In the genomic region with DNA sequence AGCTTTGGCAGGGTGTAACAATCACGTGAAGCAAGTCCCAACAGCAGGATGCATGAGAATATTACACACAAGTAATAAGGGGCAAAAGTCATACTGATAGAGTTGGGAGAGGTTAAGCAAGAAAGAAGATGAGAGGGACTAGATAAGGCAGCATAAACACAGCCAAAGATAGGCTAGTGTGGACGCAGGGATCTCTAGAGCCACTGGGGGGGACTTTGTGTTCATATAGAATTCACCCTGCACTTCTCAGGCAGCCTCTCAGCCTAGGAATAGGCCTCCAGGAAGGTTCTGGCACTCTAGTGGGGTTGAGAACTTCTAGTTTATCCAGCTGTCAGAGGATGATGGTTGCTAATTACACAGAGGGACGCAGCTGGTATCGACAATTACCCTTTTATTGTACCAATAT, we compare ENCODE assay signal across 26 mouse cellular contexts.
DNase-seq lines count a peak whose midpoint lies in the region; ATAC-seq and TF ChIP-seq lines count a peak whose summit lies in the region.
"Had no signal": no experiment of that assay in that cellular context is flagged by ENCODE, and none has a peak within 500 bp of the region (broad histone marks: within the 10 kb centered on the region; RNA-seq: fewer than 3 reads in every experiment).

No protein-coding gene starts in this region.

- H3K27me3 ChIP-seq in liver, adult 2 months (ENCODE audit: control insufficient read depth, insufficient read depth, low read length), result no peaks in the 10 kb centered on the region
- H3K27me3 ChIP-seq in liver, postnatal 0 days (ENCODE audit: insufficient read depth, low read length), result no peaks in the 10 kb centered on the region
- no peaks in the 10 kb centered on the region for H3K27me3 ChIP-seq in embryonic facial prominence, embryonic 14.5 days (replicated peaks; ENCODE audit: control insufficient read depth, insufficient read depth, low read length)
- H3K27me3 ChIP-seq in intestine, embryonic 16.5 days (replicated peaks; ENCODE audit: control insufficient read depth, insufficient read depth, low read length), result no peaks in the 10 kb centered on the region
- H3K27me3 ChIP-seq in stomach, embryonic 16.5 days (ENCODE audit: control insufficient read depth, insufficient read depth, low read length), result no peaks in the 10 kb centered on the region
- H3K27me3 ChIP-seq in hindbrain, postnatal 0 days (ENCODE audit: insufficient read depth, low read length), result no peaks in the 10 kb centered on the region
- H3K27me3 ChIP-seq in kidney, embryonic 15.5 days, result no peaks in the 10 kb centered on the region
- H3K27me3 ChIP-seq: CH12.LX; heart, embryonic 15.5 days; hindbrain, embryonic 13.5 days; limb, embryonic 15.5 days; liver, embryonic 15.5 days; Patski had no signal

- peak overlapping the region; percentile 95 for H3K27ac ChIP-seq in liver, adult 2 months (replicated peaks; ENCODE audit: insufficient read depth, low read depth, low read length)
- no peak overlapping the region for H3K27ac ChIP-seq in liver, postnatal 0 days (ENCODE audit: low read depth)
- H3K27ac ChIP-seq in embryonic facial prominence, embryonic 14.5 days (replicated peaks; ENCODE audit: low read depth, low read length), result peak overlapping the region; percentile 48
- peak overlapping the region; percentile 91 for H3K27ac ChIP-seq in intestine, embryonic 16.5 days (ENCODE audit: low read length)
- peak overlapping the region; percentile 47 for H3K27ac ChIP-seq in stomach, embryonic 16.5 days (ENCODE audit: low read length)
- no peak overlapping the region for H3K27ac ChIP-seq in hindbrain, postnatal 0 days
- no peak overlapping the region for H3K27ac ChIP-seq in kidney, embryonic 15.5 days
- H3K27ac ChIP-seq: forebrain, embryonic 10.5 days; heart, adult 2 months; heart, embryonic 15.5 days; hindbrain, embryonic 13.5 days; limb, embryonic 15.5 days; liver, embryonic 15.5 days had no signal

- peak overlapping the region; percentile 18; the same call in 1 of the 2 replicates for H3K9ac ChIP-seq in liver, adult 2 months (ENCODE audit: low read depth, low read length)
- no peak overlapping the region for H3K9ac ChIP-seq in liver, postnatal 0 days (replicated peaks)
- no peak overlapping the region for H3K9ac ChIP-seq in embryonic facial prominence, embryonic 14.5 days (ENCODE audit: low read depth, low read length)
- H3K9ac ChIP-seq in intestine, embryonic 16.5 days (ENCODE audit: low read depth, low read length), result no peak overlapping the region
- H3K9ac ChIP-seq in stomach, embryonic 16.5 days (ENCODE audit: low read length), result no peak overlapping the region
- no peak overlapping the region for H3K9ac ChIP-seq in hindbrain, postnatal 0 days (replicated peaks; ENCODE audit: low read length)
- H3K9ac ChIP-seq in kidney, embryonic 15.5 days, result no peak overlapping the region
- H3K9ac ChIP-seq: heart, embryonic 15.5 days; hindbrain, embryonic 13.5 days; limb, embryonic 15.5 days; liver, embryonic 15.5 days had no signal

- no peak for TF ChIP-seq POLR2A in liver, adult 2 months (IDR thresholded peaks at IDR 0.05; ENCODE audit: extremely low read depth, insufficient read depth, low read length)

- no peak for TF ChIP-seq CTCF in liver, adult 2 months (IDR thresholded peaks at IDR 0.05; ENCODE audit: low read depth, low read length)
- TF ChIP-seq CTCF in liver, postnatal 0 days (IDR thresholded peaks at IDR 0.05; ENCODE audit: low read depth), result no peak
- no peak for TF ChIP-seq CTCF in hindbrain, postnatal 0 days (IDR thresholded peaks at IDR 0.05; ENCODE audit: low read depth)

- H3K4me1 ChIP-seq in liver, adult 2 months (ENCODE audit: control insufficient read depth, insufficient read depth, low read length), result peaks cover 23% of the 10 kb centered on the region
- H3K4me1 ChIP-seq in liver, postnatal 0 days (ENCODE audit: insufficient read depth), result peaks cover 6% of the 10 kb centered on the region; the same call in 1 of the 2 replicates
- peaks cover 39% of the 10 kb centered on the region for H3K4me1 ChIP-seq in embryonic facial prominence, embryonic 14.5 days (ENCODE audit: control insufficient read depth, insufficient read depth, low read length)
- peaks cover 32% of the 10 kb centered on the region for H3K4me1 ChIP-seq in intestine, embryonic 16.5 days (ENCODE audit: control insufficient read depth, insufficient read depth, low read length)
- H3K4me1 ChIP-seq in stomach, embryonic 16.5 days (ENCODE audit: control insufficient read depth, insufficient read depth, low read length), result peaks cover 26% of the 10 kb centered on the region
- H3K4me1 ChIP-seq in hindbrain, postnatal 0 days (ENCODE audit: insufficient read depth, low read length), result no peaks in the 10 kb centered on the region
- peaks cover 30% of the 10 kb centered on the region for H3K4me1 ChIP-seq in kidney, embryonic 15.5 days
- H3K4me1 ChIP-seq: hindbrain, embryonic 13.5 days had no signal

- no peak for ATAC-seq in liver, postnatal 0 days
- no peak for ATAC-seq in embryonic facial prominence, embryonic 14.5 days (ENCODE audit: low read depth)
- peak; percentile 79 for ATAC-seq in intestine, embryonic 16.5 days
- ATAC-seq in stomach, embryonic 16.5 days (ENCODE audit: insufficient read depth, low FRiP score), result peak; percentile 31; the same call in 1 of the 2 replicates
- ATAC-seq in hindbrain, postnatal 0 days, result no peak
- ATAC-seq in kidney, embryonic 15.5 days (replicated peaks; ENCODE audit: low FRiP score), result no peak
- ATAC-seq: inflammation-experienced regulatory T-cells, adult 6 months; midbrain, embryonic 16.5 days; Patski had no signal

- TF ChIP-seq EP300 in liver, postnatal 0 days (IDR thresholded peaks at IDR 0.05; ENCODE audit: low read depth), result no peak

- 10% methylated on average over 4 of the region's 4 CpGs for WGBS in liver, adult 2 months
- 48% methylated on average over 4 of the region's 4 CpGs for WGBS in liver, postnatal 0 days (ENCODE audit: insufficient replicate concordance)
- WGBS in embryonic facial prominence, embryonic 14.5 days, result 58% methylated on average over 4 of the region's 4 CpGs
- 23% methylated on average over 4 of the region's 4 CpGs for WGBS in intestine, embryonic 16.5 days
- WGBS in stomach, embryonic 16.5 days, result 29% methylated on average over 4 of the region's 4 CpGs
- WGBS in hindbrain, postnatal 0 days, result 73% methylated on average over 4 of the region's 4 CpGs
- WGBS in kidney, embryonic 15.5 days, result 54% methylated on average over 4 of the region's 4 CpGs

- no peak overlapping the region for H3K4me3 ChIP-seq in liver, adult 2 months (ENCODE audit: insufficient read depth, low read depth, low read length)
- no peak overlapping the region for H3K4me3 ChIP-seq in liver, postnatal 0 days (ENCODE audit: low read depth, low read length)
- H3K4me3 ChIP-seq in embryonic facial prominence, embryonic 14.5 days (ENCODE audit: low read depth, low read length), result no peak overlapping the region
- no peak overlapping the region for H3K4me3 ChIP-seq in intestine, embryonic 16.5 days (ENCODE audit: low read length)
- no peak overlapping the region for H3K4me3 ChIP-seq in stomach, embryonic 16.5 days (replicated peaks; ENCODE audit: low read length)
- H3K4me3 ChIP-seq in hindbrain, postnatal 0 days (ENCODE audit: low read length), result no peak overlapping the region
- H3K4me3 ChIP-seq in kidney, embryonic 15.5 days (replicated peaks), result no peak overlapping the region
- H3K4me3 ChIP-seq: forebrain, embryonic 10.5 days; heart, adult 2 months; heart, embryonic 15.5 days; hindbrain, embryonic 13.5 days; limb, embryonic 15.5 days; liver, embryonic 15.5 days had no signal

- no peaks in the 10 kb centered on the region for H3K9me3 ChIP-seq in liver, postnatal 0 days (ENCODE audit: low read length)
- no peaks in the 10 kb centered on the region for H3K9me3 ChIP-seq in embryonic facial prominence, embryonic 14.5 days (ENCODE audit: control insufficient read depth, low read length)
- no peaks in the 10 kb centered on the region for H3K9me3 ChIP-seq in intestine, embryonic 16.5 days (ENCODE audit: control insufficient read depth, low read length)
- H3K9me3 ChIP-seq in stomach, embryonic 16.5 days (replicated peaks; ENCODE audit: control insufficient read depth, low read length), result no peaks in the 10 kb centered on the region
- H3K9me3 ChIP-seq in hindbrain, postnatal 0 days (ENCODE audit: low read length), result no peaks in the 10 kb centered on the region
- H3K9me3 ChIP-seq in kidney, embryonic 15.5 days (replicated peaks), result no peaks in the 10 kb centered on the region
- H3K9me3 ChIP-seq: forebrain, embryonic 10.5 days; G1E; heart, embryonic 15.5 days; hindbrain, embryonic 13.5 days; limb, embryonic 15.5 days; liver, embryonic 15.5 days had no signal

- H3K36me3 ChIP-seq in liver, adult 2 months (ENCODE audit: control insufficient read depth, insufficient read depth, low read length), result no peaks in the 10 kb centered on the region
- H3K36me3 ChIP-seq in liver, postnatal 0 days (replicated peaks; ENCODE audit: insufficient read depth, low read length), result no peaks in the 10 kb centered on the region
- H3K36me3 ChIP-seq in embryonic facial prominence, embryonic 14.5 days (ENCODE audit: control insufficient read depth, insufficient read depth, low read length), result no peaks in the 10 kb centered on the region
- H3K36me3 ChIP-seq in intestine, embryonic 16.5 days (ENCODE audit: control insufficient read depth, insufficient read depth, low read length), result no peaks in the 10 kb centered on the region
- H3K36me3 ChIP-seq in stomach, embryonic 16.5 days (ENCODE audit: control insufficient read depth, insufficient read depth, low read length), result no peaks in the 10 kb centered on the region
- H3K36me3 ChIP-seq in hindbrain, postnatal 0 days (ENCODE audit: insufficient read depth, low read length), result no peaks in the 10 kb centered on the region
- no peaks in the 10 kb centered on the region for H3K36me3 ChIP-seq in kidney, embryonic 15.5 days
- H3K36me3 ChIP-seq: forebrain, embryonic 10.5 days; G1E; heart, embryonic 15.5 days; hindbrain, embryonic 13.5 days; limb, embryonic 15.5 days; liver, embryonic 15.5 days had no signal

- peak; percentile 98 for DNase-seq in liver, adult 2 months (ENCODE audit: extremely low read depth, low read depth, low spot score)
- DNase-seq in liver, postnatal 0 days, result no peak
- DNase-seq in embryonic facial prominence, embryonic 14.5 days (ENCODE audit: low spot score), result no peak
- DNase-seq in hindbrain, postnatal 0 days (ENCODE audit: low spot score), result no peak
- DNase-seq: adrenal gland, adult 2 months; B cell, adult 2 months; cerebellum, adult 2 months; cerebellum, postnatal 25 days; gastrocnemius, postnatal 36 days; heart, adult 2 months; heart, postnatal 36 days; kidney, postnatal 36 days; thymus, postnatal 14 days had no signal

- H3K4me2 ChIP-seq in liver, postnatal 0 days (ENCODE audit: low read depth, low read length), result no peak overlapping the region
- H3K4me2 ChIP-seq in embryonic facial prominence, embryonic 14.5 days (ENCODE audit: low read depth, low read length), result no peak overlapping the region
- H3K4me2 ChIP-seq in intestine, embryonic 16.5 days (ENCODE audit: low read depth, low read length), result no peak overlapping the region
- no peak overlapping the region for H3K4me2 ChIP-seq in stomach, embryonic 16.5 days (ENCODE audit: low read depth, low read length)
- no peak overlapping the region for H3K4me2 ChIP-seq in hindbrain, postnatal 0 days (ENCODE audit: low read depth, low read length)
- no peak overlapping the region for H3K4me2 ChIP-seq in kidney, embryonic 15.5 days
- H3K4me2 ChIP-seq: heart, embryonic 15.5 days; hindbrain, embryonic 13.5 days; limb, embryonic 15.5 days; liver, embryonic 15.5 days had no signal

- no peaks in the 10 kb centered on the region for H3K79me2 ChIP-seq in liver, adult 2 months (ENCODE audit: control insufficient read depth, insufficient read depth, low read length)

Comparison
In these comparisons a context has a peak if more than half of its experiments do, and no peak if none do; other contexts are left out.
1. H3K27ac ChIP-seq: peak in liver, adult 2 months (single experiment), embryonic facial prominence, embryonic 14.5 days (single experiment), intestine, embryonic 16.5 days (single experiment) and stomach, embryonic 16.5 days (single experiment); none in liver, postnatal 0 days (single experiment), hindbrain, postnatal 0 days (single experiment) and kidney, embryonic 15.5 days (single experiment).
2. ATAC-seq: peak in intestine, embryonic 16.5 days (single experiment) and stomach, embryonic 16.5 days (single experiment); none in liver, postnatal 0 days (single experiment), embryonic facial prominence, embryonic 14.5 days (single experiment), hindbrain, postnatal 0 days (single experiment) and kidney, embryonic 15.5 days (single experiment).